Mouse (Mus musculus): ENCODE measurements around the gene Pbx4. TPM values are rescaled to one million over a fixed set of nuclear protein-coding genes. Genes with fewer than 3 reads are reported as not detected.

Gene Pbx4
- polyA plus RNA-seq, 1 experiment from 2014 or later, result 62.9 TPM

GRCm38 (mm10) chr8:69879678-69880077 is 47.4 kb downstream of the Pbx4 start:
- H3K36me3 ChIP-seq, result no peaks in the 10 kb centered on the region
- no peaks in the 10 kb centered on the region for H3K9me3 ChIP-seq
- no peak overlapping the region for H3K27ac ChIP-seq
- H3K4me3 ChIP-seq, result peak overlapping the region; percentile 44; the same call in 1 of the 2 replicates
- peaks cover 30% of the 10 kb centered on the region for H3K4me1 ChIP-seq (replicated peaks)
- H3K27me3 ChIP-seq, result peaks cover 83% of the 10 kb centered on the region
- H3K4me2 ChIP-seq, result no peak overlapping the region
- WGBS, result 66% methylated on average over 8 of the region's 8 CpGs
- no peak for ATAC-seq (ENCODE audit: low FRiP score)
- H3K9ac ChIP-seq, result no peak overlapping the region

- H3K4me3 ChIP-seq, result peak overlapping the region; percentile 44
- WGBS, result 11% methylated on average over 37 of the region's 37 CpGs
- no peaks in the 10 kb centered on the region for H3K9me3 ChIP-seq
- peak overlapping the region; percentile 54 for H3K4me2 ChIP-seq
- peaks cover 30% of the 10 kb centered on the region for H3K4me1 ChIP-seq (replicated peaks)
- no peak for ATAC-seq (ENCODE audit: low FRiP score)
- no peaks in the 10 kb centered on the region for H3K36me3 ChIP-seq
- H3K27ac ChIP-seq, result no peak overlapping the region
- peaks cover 95% of the 10 kb centered on the region for H3K27me3 ChIP-seq
- peak overlapping the region; percentile 62; the same call in 1 of the 2 replicates for H3K9ac ChIP-seq
These were observed 48.5 kb downstream of the Pbx4 start for GRCm38 (mm10) chr8:69880841-69881240.

- H3K4me1 ChIP-seq (replicated peaks), result peaks cover 31% of the 10 kb centered on the region
- no peaks in the 10 kb centered on the region for H3K9me3 ChIP-seq
- peak; percentile 8 for ATAC-seq (ENCODE audit: low FRiP score)
- peak overlapping the region; percentile 62; the same call in 1 of the 2 replicates for H3K9ac ChIP-seq
- H3K27ac ChIP-seq, result no peak overlapping the region
- peaks cover 95% of the 10 kb centered on the region for H3K27me3 ChIP-seq
- WGBS, result 22% methylated on average over 79 of the region's 79 CpGs
- peak overlapping the region; percentile 54 for H3K4me2 ChIP-seq
- H3K36me3 ChIP-seq, result no peaks in the 10 kb centered on the region
- H3K4me3 ChIP-seq, result peak overlapping the region; percentile 44
These were observed 49.1 kb downstream of the Pbx4 start for GRCm38 (mm10) chr8:69881261-69881865.

GRCm38 (mm10) chr8:69882021-69882756 is 49.9 kb downstream of the Pbx4 start:
- no peaks in the 10 kb centered on the region for H3K9me3 ChIP-seq
- H3K4me3 ChIP-seq, result peak overlapping the region; percentile 44
- H3K4me1 ChIP-seq (replicated peaks), result peaks cover 39% of the 10 kb centered on the region
- 4% methylated on average over 102 of the region's 103 CpGs for WGBS
- ATAC-seq (ENCODE audit: low FRiP score), result peak; percentile 60
- peaks cover 97% of the 10 kb centered on the region for H3K27me3 ChIP-seq
- H3K27ac ChIP-seq, result no peak overlapping the region
- no peaks in the 10 kb centered on the region for H3K36me3 ChIP-seq
- peak overlapping the region; percentile 62 for H3K9ac ChIP-seq
- peak overlapping the region; percentile 54 for H3K4me2 ChIP-seq

- no peak overlapping the region for H3K9ac ChIP-seq
- peak; percentile 5; the same call in 1 of the 2 replicates for ATAC-seq (ENCODE audit: low FRiP score)
- H3K9me3 ChIP-seq, result no peaks in the 10 kb centered on the region
- H3K27me3 ChIP-seq, result peaks cover 98% of the 10 kb centered on the region
- H3K4me3 ChIP-seq, result peak overlapping the region; percentile 44
- H3K4me1 ChIP-seq (replicated peaks), result peaks cover 47% of the 10 kb centered on the region
- no peak overlapping the region for H3K27ac ChIP-seq
- peak overlapping the region; percentile 54 for H3K4me2 ChIP-seq
- WGBS, result 10% methylated on average over 51 of the region's 52 CpGs
- no peaks in the 10 kb centered on the region for H3K36me3 ChIP-seq
These were observed 50.7 kb downstream of the Pbx4 start for GRCm38 (mm10) chr8:69882833-69883600.

GRCm38 (mm10) chr8:69884141-69884540 is 51.9 kb downstream of the Pbx4 start:
- Histone ChIP-seq H3K36me3 (no peaks in the 10 kb centered on the region), H3K9me3 (no peaks in the 10 kb centered on the region), H3K27ac (no peak overlapping the region), H3K9ac (no peak overlapping the region), H3K4me3 (no peak overlapping the region), H3K4me1 (replicated peaks) (peaks cover 55% of the 10 kb centered on the region), H3K27me3 (peaks cover 100% of the 10 kb centered on the region), H3K4me2 (no peak overlapping the region)
- 51% methylated on average over 13 of the region's 13 CpGs for WGBS
- ATAC-seq (ENCODE audit: low FRiP score), result no peak

- H3K36me3 ChIP-seq, result peaks cover 4% of the 10 kb centered on the region; the same call in 1 of the 2 replicates
- H3K4me2 ChIP-seq, result peak within 1 kb of the TSS; percentile 48
- H3K27me3 ChIP-seq, result peaks cover 88% of the 10 kb centered on the region
- peaks cover 47% of the 10 kb centered on the region for H3K4me1 ChIP-seq (replicated peaks)
- H3K9ac ChIP-seq, result peak within 1 kb of the TSS; percentile 59
- no peaks in the 10 kb centered on the region for H3K9me3 ChIP-seq
- H3K4me3 ChIP-seq, result peak within 1 kb of the TSS; percentile 27
- H3K27ac ChIP-seq, result no peak within 1 kb of the TSS
- under 1% methylated on average over 60 of the region's 60 CpGs for WGBS
- ATAC-seq (ENCODE audit: low FRiP score), result no peak
These were observed 55.3 kb downstream of the Pbx4 start, which contains the start of gene Cilp2 for GRCm38 (mm10) chr8:69887289-69888243. TSS of gene Cilp2 (minus strand) at chr8:69887687.

- Histone ChIP-seq H3K4me1 (replicated peaks) (peaks cover 47% of the 10 kb centered on the region), H3K27ac (no peak overlapping the region), H3K4me3 (peak overlapping the region; percentile 27), H3K27me3 (peaks cover 81% of the 10 kb centered on the region), H3K9me3 (no peaks in the 10 kb centered on the region), H3K4me2 (peak overlapping the region; percentile 48), H3K36me3 (peaks cover 11% of the 10 kb centered on the region), H3K9ac (peak overlapping the region; percentile 59)
- 6% methylated on average over 24 of the region's 24 CpGs for WGBS
- ATAC-seq (ENCODE audit: low FRiP score), result no peak
These were observed 56.1 kb downstream of the Pbx4 start for GRCm38 (mm10) chr8:69888244-69888866.

- H3K4me1 ChIP-seq (replicated peaks), result peaks cover 52% of the 10 kb centered on the region
- H3K27me3 ChIP-seq, result peaks cover 75% of the 10 kb centered on the region
- H3K9me3 ChIP-seq, result no peaks in the 10 kb centered on the region
- H3K36me3 ChIP-seq, result peaks cover 17% of the 10 kb centered on the region
- peak overlapping the region; percentile 27 for H3K4me3 ChIP-seq
- WGBS, result 3% methylated on average over 32 of the region's 32 CpGs
- no peak overlapping the region for H3K27ac ChIP-seq
- no peak for ATAC-seq (ENCODE audit: low FRiP score)
- H3K4me2 ChIP-seq, result peak overlapping the region; percentile 48
- peak overlapping the region; percentile 46; the same call in 1 of the 2 replicates for H3K9ac ChIP-seq
These were observed 56.6 kb downstream of the Pbx4 start for GRCm38 (mm10) chr8:69888902-69889301.

- 42% methylated on average over 19 of the region's 19 CpGs for WGBS
- peak overlapping the region; percentile 55 for H3K9ac ChIP-seq
- no peaks in the 10 kb centered on the region for H3K9me3 ChIP-seq
- peak overlapping the region; percentile 6; the same call in 1 of the 2 replicates for H3K4me2 ChIP-seq
- H3K4me1 ChIP-seq (replicated peaks), result peaks cover 69% of the 10 kb centered on the region
- H3K27ac ChIP-seq, result no peak overlapping the region
- H3K4me3 ChIP-seq, result peak overlapping the region; percentile 3; the same call in 1 of the 2 replicates
- peaks cover 22% of the 10 kb centered on the region for H3K36me3 ChIP-seq
- H3K27me3 ChIP-seq, result peaks cover 56% of the 10 kb centered on the region
- ATAC-seq (ENCODE audit: low FRiP score), result no peak
These were observed 58.5 kb downstream of the Pbx4 start for GRCm38 (mm10) chr8:69890813-69891241.

- no peak for ATAC-seq (ENCODE audit: low FRiP score)
- Histone ChIP-seq H3K4me2 (no peak overlapping the region), H3K9me3 (no peaks in the 10 kb centered on the region), H3K4me3 (no peak overlapping the region), H3K4me1 (replicated peaks) (peaks cover 74% of the 10 kb centered on the region), H3K27me3 (peaks cover 26% of the 10 kb centered on the region), H3K27ac (no peak overlapping the region), H3K36me3 (peaks cover 38% of the 10 kb centered on the region), H3K9ac (no peak overlapping the region)
- 33% methylated on average over 17 of the region's 17 CpGs for WGBS
These were observed 61.6 kb downstream of the Pbx4 start for GRCm38 (mm10) chr8:69893863-69894262.
